Mouse (Mus musculus) frontal cortex, postnatal 14 days (tissue): Measurements from ENCODE around the gene Dvl2.
A peak's percentile ranks its signal among the peaks of the same experiment; 100 is the strongest.

Experiments used
- DNase-seq, 2 experiments: peaks; one replicate each; pipeline ENCODE4 v3.0.0; 2022; ENCODE audit warnings: low spot score in 2 of 2

Gene Dvl2

DNA sequence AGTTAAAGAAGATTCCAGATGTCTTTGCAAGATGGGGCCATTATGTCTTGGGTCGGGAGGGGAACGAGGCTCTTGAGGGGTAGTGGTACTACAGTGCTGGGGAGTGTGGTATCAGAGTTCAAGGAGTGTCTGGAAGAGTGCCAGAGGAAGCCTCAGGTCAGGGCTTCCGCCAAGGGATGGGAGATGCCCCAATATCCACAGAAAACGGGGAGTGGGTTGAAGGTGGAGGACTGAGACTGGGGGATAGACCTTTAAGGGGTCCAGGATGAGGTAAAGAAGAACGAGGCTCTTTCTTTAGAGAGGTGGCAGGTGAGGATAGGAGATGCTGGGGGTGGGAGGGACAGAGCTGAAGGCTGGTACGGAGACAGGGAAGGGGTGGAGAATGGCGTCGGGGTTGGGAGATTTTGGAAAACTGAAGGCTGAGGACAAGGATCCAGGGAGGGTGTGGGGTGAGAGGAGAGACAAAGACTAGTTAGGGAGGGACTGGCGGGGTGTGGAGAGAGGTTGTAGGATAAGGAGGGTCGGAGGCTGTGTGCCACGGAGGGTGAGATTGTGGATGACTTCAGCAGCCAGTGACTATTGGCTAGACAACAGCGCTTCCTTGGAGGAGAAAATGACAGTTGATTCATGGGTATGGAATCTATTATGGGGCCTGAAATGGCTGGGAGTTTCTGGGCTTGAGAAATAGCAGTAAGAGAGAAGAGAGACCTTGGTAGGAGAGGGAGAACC, 28.2 kb downstream of the Dvl2 start:
- DNase-seq: no peak

DNA sequence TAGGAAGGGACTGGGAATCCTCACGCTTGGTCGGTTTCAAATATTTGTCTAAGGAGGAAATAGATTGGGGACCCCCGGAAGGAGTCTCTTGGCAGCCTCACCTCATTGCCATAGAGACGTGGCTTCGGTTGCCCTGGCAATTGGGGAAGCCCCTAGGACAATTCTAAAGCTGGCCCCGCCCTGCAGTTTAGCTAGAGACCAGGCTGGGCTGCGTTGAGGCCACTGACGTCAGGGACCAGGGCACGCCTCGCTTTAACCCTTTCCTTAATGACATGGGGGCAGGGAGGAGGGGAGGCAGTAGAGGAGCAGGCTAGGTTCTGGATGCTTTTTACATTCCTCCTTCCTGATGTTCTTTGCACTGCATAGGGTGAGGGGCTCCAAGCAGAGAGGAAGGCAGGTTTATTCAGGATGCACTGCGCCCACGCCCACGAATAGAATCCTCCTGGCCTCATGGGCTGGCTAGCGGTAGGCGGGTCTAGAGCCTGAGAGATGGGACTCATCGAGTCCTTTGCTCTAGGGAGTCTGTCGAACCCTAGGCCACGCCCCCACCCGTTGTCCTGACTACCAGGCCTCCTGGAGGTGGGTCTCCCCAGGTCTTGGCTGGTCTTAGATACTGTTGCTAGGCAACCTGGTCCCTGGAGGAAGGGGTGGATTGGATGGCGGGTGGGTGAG, 28.9 kb downstream of the Dvl2 start:
- DNase-seq: peak; percentile 87 to 93

DNA sequence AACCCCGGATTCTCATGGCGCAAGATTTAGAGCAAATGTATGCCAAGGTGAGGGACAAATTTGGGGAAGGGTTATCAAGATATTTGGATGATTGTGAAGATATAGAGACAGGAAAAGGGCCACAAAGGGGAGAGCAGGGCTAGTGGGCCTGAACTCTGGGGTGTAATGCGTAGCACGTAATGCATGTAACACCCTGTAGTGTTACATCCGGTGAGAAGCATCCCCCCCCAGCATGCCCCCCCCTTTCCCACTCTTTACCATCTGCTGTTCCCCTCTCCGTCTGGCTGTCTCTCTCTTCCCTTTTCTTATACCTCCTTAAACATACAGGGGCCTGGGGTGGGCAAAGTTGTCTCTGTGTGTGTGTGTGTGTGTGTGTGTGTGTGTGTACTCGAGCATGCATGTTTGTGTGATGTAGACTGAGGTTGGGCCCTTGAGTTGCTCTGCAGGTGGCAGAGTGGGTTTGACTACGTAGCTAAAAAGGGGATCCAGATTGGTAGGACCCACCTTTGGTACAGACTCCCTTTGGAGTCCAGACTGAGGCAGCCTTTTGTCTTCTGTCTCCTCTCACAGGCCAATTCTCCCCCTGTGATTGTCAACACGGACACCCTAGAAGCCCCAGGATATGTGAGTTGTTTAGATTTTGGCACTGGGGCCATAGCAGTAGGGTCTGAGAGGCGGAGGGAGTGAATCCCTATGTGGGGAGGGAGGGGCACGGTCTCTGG, 29.6 kb downstream of the Dvl2 start:
- no peak for DNase-seq

DNA sequence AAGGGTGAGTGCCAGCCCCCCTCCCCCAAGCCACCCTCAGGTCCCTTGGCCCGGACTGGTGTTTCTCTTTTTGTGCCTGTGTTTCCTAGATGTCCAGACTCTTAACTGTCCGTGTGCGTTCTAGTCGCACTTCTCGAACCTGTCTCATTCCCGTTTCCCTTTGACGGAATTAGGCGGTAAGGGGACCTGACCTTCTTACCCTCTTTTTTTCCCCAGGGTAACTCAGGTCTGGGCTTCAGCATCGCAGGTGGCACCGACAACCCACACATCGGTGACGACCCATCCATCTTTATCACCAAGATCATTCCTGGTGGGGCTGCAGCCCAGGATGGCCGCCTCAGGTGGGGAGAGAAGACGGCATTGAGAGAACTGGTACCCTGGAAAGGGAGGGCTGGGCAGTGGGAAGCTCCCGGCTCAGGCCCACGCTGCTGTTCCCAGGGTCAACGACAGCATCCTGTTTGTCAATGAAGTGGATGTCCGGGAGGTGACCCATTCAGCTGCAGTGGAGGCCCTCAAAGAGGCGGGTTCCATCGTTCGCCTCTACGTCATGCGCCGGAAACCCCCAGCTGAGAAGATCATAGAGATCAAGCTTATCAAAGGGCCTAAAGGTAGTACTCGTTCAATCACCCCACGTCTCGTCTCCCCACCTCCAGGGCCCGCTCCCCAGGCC, 30.4 kb downstream of the Dvl2 start:
- DNase-seq: no peak

DNA sequence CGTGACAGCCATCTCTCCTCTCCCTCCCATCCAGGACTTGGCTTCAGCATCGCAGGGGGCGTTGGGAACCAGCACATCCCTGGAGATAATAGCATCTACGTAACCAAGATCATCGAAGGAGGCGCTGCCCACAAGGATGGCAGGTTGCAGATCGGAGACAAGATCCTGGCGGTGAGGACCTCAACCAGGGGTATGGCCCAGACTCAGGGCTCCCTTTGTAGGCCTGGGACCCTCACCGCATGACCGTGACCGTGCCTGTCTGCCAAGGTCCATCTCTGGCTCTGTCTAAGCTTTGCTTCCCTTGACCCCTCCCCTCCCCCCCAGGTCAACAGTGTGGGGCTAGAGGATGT, 30.9 kb downstream of the Dvl2 start:
- no peak for DNase-seq

DNA sequence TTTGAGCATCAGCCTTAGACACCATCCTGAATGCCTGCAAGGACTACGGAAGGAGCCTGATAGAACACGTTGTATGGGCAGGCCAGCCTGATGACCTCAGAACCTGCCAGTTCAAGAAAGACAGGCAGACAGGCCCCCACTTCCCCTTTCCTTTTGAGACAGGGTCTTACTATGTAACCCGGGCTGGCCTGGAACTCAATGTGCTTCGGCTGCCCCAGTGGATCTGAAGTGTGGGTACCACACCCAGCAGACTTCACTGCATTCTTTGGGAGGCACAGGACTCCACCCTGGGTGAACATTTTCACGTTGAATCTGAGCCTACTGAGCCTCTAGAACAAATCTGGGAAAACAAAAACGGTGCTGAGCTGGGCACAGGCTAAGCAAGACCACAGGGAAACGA, 37.8 kb downstream of the Dvl2 start:
- DNase-seq: no peak

DNA sequence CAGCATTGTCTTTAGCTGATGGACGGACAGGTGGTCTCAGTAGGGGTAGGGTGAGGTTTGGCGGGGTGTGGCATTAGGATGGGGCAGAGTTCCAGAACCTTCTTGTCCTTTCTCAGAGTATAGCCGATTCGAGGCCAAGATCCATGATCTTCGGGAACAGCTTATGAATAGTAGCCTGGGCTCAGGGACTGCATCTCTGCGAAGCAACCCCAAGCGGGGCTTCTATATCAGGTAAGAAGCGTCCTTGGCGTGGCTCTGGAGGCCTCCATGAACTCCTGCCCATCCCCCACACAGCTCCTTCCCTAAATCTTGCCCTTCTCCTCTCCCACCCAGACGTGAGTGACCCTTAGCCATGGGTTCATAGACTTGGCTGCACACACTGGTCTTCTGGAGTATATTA, 39.2 kb downstream of the Dvl2 start:
- DNase-seq: no peak

DNA sequence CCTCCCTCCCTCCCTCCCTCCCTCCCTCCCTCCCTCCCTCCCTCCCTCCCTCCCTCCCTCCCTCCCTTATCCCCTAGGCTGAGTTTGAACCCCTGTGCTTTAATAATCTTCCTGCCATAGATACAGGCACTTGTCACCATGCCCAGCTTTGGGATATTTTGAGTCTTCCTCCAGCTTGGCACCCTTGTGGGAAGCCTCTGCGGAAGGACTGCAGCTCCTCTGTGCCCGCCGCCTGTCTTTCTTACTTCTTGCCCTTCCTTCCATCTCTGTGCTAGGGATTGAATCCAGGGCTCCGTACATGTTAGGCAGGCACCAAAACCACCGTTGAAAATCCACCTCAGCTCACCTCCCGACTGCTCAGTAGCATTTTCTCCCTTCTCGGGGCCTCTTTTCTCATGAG, 39.8 kb downstream of the Dvl2 start:
- DNase-seq: no peak

DNA sequence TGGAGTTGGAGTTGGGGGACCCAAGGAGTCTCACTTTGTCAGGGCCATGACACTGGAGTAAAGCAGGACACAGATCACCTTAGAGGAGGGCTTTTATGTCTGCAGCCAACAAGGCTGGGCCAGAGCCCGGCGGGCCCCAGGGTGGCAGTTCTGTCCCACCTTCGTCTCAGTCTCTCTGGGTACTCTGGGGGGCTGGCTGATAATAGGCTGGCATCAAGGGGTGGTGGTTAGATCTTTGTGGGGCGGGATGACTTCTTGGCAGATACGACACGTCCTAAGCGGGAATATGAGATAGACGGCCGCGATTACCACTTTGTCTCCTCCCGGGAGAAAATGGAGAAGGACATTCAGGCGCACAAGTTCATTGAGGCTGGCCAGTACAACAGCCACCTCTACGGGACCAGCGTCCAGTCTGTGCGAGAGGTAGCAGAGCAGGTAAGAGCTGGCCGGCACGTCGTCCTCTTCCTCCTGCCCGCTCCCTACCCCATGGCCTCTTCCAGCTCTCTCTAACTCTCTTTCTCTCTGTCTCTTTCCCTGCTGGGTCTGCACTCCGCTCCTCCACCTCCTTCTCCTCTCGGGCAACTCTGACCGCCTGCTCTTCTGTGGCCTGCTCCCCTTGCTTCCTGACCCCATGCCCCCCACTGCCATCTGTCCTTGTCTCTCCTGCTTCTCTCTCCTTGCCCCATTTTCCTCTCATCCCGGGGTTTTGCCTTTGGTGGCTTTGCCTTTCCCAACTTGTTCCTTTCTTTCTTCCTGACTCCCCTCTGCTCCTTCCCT, 42.1 kb downstream of the Dvl2 start:
- peak in 1 of 2 experiments; percentile 3 for DNase-seq

DNA sequence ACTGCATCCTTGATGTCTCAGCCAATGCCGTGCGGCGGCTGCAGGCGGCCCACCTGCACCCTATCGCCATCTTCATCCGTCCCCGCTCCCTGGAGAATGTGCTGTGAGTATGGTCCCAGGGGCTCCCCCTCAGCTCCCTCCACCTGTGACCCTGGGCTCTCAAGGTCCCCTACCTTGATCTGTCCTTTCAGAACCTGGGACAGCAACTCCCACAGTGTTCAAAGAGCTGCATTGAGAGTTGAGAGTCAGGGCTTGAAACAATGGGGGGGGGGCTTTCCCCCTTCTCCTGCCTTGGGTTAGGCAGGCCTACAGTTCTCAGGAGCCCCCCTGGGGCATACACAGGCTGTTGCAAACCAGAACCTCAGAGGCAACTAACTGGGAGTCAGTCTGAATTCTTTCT, 43.3 kb downstream of the Dvl2 start:
- DNase-seq: peak in 1 of 2 experiments; percentile 2

DNA sequence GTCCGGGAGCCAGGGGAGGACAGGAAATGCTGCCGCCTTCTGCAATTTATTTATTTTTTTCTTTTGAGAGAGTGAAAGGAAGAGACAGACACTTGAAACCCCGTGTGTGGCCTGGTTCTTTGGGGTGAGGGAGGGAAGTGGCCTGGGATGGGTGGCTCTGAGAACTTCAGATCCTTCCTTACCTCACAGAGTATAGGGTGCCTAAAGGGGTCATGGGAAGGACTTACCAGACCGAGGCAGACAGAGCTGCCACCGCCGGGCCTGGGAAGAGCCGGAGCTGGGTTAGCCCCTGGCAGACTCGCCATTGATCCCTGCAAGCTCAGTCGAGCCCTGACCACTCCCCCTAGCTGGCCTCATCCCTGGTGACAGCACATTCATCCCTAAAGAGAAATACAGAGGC, 45.0 kb downstream of the Dvl2 start:
- DNase-seq: no peak

DNA sequence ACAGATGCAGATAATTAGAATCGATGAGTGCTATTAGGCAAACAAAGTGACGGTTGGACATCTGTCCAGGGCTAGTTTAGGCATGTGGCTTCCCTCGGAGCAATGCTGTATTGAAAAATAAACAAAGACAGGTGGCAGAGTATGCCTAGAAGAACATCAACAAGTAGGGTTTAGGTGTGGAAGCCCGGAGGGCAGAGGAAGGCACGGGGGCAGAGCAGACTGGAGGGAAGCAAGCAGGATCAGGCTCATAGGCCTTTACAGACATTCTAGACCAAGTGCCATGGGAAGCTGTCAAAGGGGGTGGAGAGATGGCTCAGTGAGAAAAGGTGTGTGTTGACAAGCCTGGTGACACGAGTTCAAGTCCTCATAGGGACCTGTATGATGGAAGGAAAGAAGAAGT, 49.0 kb downstream of the Dvl2 start:
- no peak for DNase-seq

DNA sequence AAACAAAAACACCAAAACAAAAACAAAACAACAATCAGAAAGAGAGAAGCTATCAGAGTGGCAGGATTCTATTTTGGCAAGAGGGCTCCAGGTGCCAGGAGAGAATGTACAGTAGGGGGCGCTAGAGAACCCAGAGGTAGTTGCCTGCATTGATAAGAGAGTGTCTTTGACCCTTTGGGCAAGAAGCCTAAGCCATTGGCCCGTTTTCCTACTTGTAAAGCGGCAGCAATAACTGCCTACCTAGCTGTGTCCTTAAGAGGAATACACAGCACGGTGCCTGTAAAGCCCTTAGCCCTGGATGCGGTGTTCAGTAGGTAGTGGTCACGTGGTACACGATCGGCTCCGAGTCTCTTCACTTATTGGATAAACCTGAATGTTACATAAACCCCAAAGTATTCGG, 49.4 kb downstream of the Dvl2 start:
- DNase-seq: peak in 1 of 2 experiments; percentile 45

DNA sequence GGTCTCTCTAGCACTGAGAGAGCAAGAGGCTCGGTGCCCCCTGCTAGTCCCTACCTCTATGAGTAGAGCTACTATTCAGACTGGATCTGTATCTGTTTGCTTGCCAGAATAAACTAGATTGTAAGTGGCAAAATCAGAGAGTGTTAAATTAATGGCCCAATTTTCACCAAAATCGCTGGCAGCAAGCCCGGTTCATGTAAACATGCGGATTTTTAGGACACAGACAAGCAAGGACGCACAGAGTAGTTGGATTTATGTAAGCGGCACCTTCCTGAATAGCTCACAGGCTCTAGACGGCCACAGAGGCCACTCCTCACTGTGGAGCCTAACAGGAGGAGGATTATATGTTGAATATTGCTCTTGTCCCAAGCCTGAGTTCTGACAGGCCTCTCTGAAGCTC, 52.8 kb downstream of the Dvl2 start:
- no peak for DNase-seq

DNA sequence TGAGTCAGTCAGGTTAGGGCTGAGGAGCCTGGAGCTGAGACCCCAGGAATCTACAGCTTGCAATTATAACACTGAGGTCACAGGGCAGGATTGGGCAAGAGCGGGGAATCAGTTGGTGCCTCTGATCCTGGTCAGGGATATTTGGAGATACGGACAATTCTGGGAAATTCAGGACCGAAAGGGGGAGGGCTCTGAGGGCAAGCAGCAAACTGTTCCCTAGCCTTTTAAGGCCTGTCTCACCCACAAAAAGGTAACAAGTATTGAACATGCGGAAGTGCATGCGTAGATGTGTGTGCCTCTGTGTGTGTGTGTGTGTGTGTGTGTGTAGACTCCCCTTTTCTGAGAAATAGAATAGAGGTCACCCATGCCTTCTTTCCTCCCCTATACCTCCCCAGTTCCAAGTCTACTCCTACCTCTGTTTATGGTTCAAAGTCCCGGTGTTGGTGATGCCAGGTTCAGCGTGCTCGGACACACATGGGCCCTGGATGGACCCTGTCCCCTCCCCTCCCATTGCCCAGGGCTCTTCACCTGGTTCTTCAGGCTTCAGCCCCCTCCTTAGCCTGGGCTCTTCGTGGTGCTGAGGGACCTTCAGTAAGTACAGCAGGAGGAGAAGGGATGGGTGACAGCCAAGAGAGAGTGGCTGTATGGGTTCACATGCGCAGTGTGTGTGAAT, 53.6 kb downstream of the Dvl2 start, which contains the start of gene Asgr1:
Gene Asgr1 (plus strand): TSS at position 188 of the 673 bp plus-strand sequence.
- DNase-seq: no peak

DNA sequence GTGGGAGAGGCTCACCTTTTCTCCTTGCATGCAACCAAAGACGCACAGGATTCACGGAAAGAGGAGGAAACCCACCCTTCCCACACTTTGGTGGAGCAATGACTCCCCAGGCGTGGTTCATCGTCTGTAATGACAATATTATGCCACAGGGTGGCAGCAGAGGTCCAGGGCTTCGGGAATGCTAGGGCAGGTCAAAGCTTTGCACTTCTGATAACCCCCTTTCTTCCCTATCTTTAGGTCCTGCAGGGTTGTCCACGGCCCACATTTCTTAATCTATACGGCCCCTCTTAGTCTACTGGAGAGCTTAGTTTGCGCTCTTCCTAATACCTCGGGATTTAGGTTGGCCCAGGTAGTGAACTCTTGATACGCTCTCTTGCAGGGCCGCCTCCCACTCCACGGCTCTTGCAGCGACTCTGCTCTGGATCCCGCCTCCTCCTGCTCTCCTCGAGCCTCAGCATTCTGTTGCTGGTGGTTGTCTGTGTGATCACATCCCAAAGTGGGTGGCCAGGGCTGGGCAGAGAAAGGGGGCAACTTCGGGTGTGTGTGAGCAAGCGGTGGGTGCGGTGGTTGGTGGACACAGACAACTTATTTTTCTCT, 55.3 kb downstream of the Dvl2 start:
- peak in 1 of 2 experiments; percentile 73 for DNase-seq

DNA sequence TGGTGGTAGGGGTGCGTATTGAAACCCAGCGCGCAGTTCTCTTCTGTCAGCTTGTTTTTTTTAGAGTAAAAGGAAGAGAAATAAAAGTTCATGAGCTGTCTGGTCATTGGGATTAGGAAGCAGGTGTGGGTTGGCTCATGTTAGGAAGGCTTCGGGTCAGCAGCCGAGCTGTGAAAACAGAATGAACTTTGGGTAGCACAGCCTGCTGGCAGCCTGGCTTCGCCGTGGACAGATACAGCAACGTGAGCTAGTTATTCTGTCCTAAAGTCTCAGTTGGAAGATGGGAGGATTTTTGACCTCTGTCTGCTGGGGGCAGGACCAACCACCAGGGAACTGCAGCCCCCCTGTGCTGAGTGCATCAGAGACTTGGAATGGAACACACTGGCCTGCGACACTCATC, 57.4 kb downstream of the Dvl2 start:
- no peak for DNase-seq

DNA sequence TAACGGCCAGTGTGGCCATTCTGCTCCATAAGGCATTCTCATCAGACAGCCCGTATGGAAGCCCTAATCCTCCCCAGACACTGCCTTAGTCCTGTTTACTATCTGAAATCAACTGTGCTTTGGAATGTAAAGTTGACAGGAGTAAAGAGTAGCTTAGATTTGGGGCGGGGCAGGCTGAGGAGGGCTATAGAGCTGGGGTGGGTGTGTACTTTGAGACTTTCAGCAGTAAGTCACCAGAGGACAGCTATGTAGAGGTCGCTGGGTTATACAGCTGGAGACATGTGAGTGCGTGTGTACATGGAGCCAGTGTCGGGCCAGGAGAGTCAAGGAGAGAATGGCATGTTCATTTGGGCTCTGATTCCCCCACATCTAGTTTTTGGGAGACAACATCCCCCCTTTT, 59.5 kb downstream of the Dvl2 start:
- no peak for DNase-seq
